Mouse (Mus musculus) layer of hippocampus, adult 18-20 months (tissue): ENCODE data around the gene Ptbp1. TPM values are rescaled to one million over a fixed set of nuclear protein-coding genes. Genes with fewer than 3 reads are reported as not detected.

Source experiments
- DNase-seq, 2 experiments: peaks; one replicate each; pipeline ENCODE4 v3.0.0; 2022; ENCODE audit warnings: low spot score in 2 of 2
- total RNA-seq, 2 experiments: library from RNA; stranded (reverse); gene quantifications; 2 replicates each; pipeline ENCODE4 v1.2.3; 2021

Gene Ptbp1
- total RNA-seq, 2 experiments from 2014 or later = 48.8 to 58.4 TPM

DNA sequence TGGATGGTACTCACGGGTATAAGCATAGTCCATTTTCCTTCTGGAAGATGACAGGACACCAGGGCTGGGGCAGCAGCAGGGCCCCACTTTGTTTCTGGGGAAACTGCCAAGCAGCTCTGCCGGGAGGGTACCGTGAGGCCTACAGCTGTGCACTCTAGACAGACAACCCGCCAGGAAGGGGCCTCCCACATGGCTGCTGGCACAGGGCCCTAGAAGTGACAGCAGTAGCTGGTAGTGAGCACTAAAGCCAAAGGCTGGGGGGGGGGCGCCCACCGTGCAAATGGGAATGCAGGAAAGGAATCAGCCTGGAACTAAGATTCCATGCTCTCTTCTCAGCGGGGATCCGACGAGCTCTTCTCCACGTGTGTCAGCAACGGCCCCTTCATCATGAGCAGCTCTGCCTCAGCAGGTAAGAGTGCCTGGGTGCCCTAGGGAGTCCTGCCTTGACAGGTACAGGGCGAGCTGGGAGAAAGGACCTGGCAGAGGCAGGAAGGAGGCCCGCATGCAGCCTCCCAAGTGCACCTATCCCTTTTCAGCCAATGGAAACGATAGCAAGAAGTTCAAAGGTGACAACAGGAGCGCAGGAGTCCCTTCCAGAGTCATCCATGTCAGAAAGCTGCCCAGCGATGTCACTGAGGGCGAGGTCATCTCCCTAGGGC is 4.3 kb downstream of the Ptbp1 start:
- peak; percentile 70 to 81 for DNase-seq

DNA sequence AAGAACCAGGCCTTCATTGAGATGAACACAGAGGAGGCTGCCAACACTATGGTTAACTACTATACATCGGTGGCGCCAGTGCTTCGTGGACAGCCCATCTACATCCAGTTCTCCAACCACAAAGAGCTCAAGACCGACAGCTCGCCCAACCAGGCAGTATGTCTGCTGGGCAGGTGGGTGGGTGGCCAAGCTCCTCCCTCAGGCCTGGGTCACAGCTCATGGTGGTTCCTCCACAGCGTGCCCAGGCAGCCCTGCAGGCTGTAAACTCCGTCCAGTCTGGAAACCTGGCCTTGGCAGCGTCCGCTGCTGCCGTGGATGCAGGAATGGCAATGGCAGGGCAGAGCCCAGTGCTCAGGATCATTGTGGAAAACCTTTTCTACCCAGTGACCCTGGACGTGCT is 4.9 kb downstream of the Ptbp1 start:
- no peak for DNase-seq

DNA sequence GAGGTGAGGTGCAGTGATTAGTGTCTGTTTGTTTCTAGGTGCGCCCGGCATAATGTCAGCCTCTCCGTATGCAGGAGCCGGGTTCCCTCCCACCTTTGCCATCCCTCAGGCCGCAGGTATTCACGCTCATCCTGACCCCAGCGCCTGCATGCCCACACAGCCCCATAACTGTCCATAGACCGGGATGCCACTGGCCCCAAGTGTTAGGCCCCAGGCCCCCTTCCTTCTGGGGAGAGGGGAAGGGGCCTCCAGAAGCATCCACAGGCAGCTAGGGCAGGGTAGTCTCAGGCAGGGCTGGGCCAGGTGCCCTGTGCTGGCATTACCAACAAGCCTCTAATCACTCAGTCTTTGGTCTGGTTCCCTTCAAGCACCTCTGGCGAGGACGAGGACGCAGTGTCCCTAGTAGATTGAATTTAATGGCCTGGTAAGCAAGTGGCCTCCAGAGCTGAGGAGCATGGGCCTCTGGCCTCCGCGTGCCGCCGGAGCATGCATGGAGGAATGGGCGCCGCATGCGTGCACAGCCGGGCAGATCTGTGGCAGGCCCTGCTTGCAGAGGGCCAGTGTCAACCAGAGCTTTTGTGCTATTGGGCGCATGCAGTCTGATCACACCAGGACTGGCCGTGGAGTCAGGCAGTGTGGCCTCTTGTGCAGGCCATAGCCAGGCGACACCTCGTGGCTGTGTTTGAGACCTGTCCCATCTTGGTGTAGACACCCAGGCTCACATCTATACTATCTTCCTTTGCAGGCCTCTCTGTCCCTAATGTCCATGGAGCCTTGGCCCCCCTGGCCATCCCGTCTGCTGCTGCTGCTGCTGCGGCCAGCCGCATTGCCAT is 6.1 kb downstream of the Ptbp1 start:
- DNase-seq = no peak

DNA sequence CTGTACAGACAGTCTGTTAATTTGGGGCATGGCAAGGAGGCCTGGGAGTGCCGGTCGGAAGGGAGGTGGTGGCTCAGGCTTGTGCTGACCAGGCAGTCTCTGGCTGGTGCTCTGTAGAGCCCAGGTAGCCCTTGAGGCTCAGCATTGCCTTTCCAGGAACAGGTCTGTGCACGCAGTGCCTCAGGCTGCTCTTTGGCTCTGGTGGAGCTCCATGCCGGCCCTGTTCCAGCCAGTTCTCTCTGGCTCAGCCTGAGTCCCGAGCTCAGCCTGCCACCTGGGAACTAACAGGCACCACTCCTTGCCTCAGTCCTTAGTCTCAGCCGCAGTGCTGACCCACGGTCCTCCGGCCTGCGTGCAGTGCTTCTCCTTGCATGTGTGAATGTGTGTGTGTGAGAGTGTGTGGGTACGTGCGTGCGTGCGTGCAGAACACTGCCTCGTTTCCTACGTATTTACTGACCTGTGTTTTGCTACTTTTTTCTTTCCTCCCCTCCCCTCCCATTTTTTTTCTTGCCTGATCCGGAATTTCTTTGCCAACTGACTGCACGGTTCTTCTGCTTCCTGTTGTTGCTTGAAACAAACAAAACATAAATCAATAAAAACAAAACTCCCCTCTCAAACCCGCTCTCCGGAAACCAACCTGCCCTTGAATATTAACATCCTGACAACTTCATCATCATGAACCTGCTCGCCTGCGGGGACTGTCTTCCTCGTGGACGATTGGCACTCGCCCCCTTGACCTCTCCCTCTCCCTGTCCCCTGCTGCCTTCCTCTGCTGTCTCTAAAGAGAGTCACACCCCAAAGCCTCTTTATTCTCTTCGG is 7.2 kb downstream of the Ptbp1 start:
- no peak for DNase-seq

DNA sequence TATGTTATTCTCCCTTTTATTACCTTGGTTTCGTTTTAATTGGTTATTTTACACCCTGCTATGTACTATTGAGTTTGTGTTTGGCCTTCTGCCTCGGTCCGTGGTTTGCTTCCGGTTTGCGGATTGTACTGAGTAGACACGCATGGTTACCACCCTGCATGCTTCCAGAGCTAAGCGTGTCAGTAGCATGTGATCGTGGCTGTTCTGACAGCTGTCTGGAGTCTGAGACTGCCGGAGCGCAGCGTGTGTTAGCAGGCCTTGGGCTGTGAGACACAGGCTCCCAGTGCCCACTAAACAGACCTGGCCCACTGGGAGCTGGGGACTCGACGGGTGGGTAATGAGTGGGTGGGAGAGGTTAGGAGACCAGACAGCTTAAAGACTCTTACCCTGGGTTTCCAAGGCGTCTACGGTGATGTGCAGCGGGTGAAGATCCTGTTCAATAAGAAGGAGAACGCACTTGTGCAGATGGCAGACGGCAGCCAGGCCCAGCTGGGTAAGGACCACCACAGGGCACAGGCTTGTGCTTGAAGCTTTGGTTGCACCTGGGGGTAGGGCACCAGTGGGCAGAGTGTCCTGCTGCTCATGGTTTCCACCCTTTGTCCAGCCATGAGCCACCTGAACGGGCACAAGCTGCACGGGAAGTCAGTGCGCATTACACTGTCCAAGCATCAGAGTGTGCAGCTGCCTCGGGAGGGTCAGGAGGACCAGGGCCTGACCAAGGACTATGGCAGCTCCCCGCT is 8.0 kb downstream of the Ptbp1 start:
- no peak for DNase-seq

DNA sequence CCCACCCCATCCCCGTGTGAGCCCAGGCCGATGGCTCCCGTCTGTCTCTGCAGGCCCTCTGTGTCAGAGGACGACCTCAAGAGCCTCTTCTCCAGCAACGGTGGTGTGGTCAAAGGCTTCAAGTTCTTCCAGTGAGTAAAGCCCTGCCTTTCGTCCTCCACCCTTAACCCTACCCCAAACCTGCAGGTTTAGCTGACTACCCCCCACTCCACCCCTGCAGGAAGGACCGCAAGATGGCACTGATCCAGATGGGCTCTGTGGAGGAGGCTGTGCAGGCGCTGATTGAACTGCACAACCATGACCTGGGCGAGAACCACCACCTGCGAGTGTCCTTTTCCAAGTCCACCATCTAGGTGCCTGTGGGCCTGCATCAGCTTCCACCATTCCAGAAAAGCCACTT is 8.7 kb downstream of the Ptbp1 start:
- no peak for DNase-seq

DNA sequence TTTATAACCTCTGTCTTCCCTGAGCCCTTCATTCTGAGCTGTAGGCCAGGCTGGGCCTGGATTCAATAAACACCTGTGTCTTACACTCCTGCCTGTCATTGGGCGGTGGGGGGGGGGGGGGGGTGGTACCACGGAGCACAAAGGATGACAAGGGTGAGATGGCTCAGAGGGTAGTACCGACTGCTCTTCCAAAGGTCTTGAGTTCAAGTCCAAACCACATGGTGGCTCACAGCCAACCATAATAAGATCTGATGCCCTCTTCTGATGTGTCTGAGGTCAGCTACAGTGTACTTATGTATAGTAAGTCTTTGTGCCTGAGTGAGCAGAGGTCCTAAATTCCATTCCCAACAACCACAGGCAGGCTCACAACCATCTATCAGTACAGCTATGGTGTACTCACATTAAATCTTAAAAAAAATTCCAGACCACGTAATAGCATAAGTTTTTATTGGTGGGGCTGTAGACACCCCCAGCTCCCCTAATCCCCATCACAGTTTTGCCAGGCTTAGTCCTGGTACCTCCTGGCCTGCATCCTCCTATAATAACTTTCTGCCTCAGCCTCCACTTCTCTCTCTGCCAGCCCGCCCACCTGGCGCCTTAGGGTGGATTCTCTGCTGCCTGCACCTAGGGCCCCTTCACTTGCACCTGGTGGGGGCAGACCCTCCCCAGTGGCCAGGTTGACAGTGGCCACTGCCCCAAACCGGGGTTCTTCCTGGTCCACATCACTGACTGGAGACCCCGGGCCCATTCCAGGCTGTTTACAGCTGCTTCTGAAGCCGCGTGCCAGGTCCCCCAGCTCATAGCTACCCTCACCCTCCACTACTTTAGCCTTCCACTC is 10.3 kb downstream of the Ptbp1 start:
- no peak for DNase-seq

DNA sequence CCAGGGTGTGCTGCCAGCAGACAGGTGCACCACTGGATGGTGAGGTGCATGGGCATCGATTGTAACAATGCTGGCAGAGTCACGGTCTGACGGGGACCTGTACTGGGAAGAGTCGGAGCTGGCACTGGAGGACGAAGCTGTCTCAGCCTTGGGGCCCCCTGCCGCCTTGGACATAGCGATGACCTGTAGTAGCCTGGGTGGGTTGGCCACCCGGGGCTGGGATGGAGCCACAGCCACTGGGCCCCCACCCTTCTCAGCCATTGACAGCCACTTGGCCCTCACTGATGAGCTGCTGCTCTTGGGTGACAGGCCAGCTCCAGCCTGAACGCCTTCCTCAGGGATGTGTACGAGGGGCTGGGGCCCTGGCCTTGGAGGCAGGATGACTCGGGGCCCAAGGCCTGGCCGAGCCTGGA is 11.0 kb downstream of the Ptbp1 start:
- no peak for DNase-seq

DNA sequence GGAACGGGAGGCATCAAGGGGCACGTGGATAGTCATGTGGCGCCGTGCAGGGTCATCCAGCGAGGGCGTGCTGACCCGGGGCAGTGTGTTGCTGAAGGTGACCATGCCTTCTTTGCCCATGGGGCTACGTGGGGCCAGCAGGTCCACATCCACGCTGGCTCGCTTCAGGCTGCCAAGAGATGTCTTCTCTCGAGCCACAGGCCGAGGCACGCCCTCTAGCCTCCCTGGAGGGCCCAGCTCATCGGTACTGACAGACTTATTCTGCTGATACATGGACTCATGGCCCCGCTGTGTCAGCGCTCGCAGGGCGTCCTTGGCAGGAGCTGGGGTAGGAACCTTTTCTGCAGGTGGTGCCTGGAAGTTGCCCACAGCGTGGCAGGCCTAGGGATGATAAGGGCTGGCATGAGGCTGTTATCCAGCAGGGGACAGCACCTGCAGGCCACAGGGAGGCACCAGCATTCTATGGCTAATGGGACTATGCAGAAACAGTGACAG is 11.6 kb downstream of the Ptbp1 start:
- no peak for DNase-seq

DNA sequence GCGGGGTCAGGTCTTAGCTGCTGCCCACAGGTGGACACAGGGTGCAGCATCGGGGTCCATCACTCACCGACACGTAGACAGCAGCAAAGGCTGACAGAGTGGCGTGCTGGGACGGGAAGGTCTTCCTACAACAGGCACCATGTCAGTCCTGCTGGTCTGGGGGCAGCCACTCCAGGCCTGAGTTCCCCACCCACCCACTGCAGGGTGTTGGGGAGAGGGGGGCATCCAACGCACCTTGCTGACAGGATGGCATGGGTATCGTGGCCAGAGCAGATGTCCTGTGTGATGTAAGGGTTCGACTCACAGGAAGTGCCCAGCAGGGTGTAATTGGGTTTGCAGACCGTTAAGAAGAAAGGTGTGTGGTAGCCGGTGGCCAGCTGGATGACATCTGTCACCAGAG is 12.4 kb downstream of the Ptbp1 start:
- no peak for DNase-seq

DNA sequence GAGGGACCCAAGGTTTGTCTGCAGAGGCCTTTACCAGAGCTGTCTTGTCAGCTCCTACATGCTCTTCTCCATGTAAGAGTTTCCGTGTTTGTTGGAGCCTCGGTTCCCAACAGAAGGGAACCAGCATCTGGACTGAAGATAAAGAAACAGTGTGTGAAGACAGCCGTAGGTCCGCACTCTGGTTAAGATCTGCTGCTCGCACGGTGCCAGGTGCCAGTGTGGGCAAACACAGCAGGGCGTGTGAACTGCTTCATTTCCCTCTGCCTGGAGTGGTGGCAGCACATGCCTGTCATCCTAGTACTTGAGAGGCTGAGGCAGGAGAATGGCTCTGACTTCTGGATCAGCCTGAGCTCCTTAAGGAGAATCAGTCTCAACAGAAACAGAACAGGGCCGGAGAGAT is 17.6 kb downstream of the Ptbp1 start:
- no peak for DNase-seq

DNA sequence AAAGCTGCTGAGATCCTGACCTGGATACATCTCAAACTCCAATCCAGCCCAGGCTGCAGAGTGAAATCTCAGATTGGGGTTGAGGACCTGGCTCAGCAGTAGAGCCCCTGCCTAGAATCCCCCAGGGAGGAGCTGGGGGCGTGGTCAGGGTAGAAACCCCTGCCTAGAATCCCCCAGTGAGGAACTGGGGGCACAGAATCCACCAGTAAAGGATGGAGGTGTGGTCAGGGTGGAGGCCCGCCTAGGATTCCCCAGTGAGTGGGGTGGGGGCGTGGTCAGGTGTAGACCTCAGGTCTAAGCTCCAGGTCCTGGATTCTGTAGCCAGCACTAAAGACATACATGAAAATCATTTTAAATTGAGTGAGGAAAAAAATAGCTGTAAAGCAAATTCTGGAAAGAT is 18.6 kb downstream of the Ptbp1 start:
- DNase-seq = no peak

DNA sequence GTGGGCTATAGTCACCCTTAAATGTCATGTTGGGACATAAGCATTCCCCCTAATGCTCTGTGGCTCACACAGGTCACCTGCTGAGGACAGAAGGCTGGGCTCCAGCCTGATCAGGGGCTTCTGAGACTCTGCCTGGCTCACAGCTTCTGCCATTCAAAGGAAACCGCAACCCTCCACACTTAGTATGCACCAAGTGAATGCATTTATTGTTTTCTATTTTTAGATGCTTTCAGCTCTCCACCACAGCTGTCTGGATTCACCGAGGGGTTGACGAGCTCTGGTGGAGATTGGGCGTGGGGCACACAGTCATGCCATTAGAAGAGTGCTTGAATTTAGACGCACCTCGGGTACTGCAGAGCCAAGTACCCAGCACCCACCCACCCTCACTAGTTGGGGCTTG is 19.1 kb downstream of the Ptbp1 start:
- no peak for DNase-seq

DNA sequence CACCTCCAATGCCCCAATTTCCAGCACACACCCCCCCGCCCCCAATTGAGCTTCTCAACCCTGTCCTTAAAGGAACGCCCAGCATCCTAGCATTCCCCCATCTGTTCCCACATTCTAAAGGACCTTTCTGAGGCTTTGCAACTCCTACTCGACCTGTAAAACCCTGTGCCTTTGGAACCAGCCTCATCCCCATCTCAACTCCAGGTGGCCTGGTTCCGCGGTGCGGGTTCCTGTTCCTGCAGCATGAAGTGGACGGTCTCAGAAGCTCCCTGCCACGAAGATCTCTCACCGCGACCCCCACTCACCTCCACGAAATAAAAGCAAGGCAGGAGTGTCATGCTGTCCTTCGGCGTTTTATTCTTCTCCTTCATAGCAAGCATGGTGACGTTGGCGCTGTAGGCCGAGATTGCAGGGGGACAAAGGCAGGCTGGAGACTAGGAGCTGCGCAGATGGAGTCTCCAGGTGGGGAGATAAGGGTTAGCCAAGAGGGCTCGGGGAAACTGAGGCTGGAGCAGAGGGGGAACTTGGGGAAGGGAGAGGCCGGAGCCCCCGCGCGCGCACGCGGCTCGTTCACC is 19.6 kb downstream of the Ptbp1 start:
- DNase-seq = no peak

DNA sequence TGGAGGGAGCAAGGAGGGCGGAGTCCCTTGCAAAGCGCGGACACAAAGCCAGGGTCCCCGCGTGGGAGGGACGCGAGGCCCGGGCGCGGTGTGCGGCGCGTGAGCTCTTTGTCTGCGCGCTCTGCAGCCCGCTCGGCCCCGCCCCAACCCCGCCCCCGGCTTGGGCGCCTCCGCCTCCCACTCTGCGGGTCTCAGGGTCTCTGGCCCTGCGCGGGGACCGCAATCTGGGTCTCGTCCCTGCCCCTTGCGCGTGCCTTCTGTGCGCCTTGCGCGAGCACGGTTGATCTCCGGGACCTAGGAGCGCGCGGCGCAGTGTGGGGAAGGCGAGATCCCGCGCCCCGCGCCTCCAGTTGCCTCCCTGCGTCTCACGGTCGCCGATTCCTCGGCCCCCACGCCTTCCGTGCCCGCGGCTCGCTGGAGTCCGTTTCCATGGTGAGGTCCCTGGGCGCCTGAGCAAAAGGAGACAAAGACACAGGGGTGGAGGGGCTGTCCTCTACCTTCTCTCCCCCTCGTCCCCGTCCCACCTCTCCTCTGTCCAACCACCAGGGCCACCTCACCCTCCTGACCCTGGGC is 20.1 kb downstream of the Ptbp1 start, which contains the start of the genes Prtn3 and Plppr3:
Prtn3 (plus strand) TSS at position 187 of the 573 bp plus-strand sequence.
Plppr3 (minus strand) TSS at position 345 of the 573 bp plus-strand sequence.
- DNase-seq = no peak

DNA sequence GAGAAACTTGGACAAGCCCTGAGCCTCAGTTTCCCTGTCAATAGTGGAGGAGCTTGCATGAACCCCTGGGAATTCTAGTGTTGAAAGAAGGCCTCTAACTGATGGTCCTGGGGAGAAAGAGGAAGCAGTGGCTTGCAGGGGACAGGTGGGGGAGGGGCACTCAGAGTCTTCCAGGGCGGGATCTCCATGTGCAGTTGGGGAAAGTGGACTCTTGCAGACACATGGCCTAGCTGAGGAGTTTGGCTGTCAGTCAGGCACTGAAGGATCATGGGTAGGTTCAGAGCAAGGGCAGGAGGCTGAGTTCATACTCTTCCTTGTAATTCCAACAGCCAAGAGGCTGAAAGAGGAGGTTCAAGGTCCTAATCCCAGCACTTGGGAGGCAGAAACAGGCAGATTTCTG is 22.9 kb downstream of the Ptbp1 start:
- DNase-seq = no peak

DNA sequence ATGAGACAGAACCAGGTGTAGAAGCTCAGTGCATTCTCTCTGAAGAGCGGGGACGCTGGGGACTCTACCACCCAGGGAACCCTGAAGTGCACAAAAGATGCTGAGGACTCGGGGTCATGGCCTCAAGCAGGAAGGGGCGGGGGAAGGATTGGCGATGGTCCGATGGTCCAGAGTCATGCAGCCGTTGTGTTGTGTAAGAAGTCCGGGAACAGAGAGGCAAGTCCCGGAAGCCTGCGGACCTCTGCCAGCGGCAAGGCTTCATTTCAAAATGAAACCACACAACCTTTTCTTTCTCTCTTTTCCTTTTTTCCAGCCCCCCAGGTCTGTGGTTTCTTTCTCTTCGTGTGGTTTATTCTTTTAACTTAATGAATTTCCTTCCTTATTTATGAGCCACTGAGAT is 23.5 kb downstream of the Ptbp1 start:
- DNase-seq = no peak

DNA sequence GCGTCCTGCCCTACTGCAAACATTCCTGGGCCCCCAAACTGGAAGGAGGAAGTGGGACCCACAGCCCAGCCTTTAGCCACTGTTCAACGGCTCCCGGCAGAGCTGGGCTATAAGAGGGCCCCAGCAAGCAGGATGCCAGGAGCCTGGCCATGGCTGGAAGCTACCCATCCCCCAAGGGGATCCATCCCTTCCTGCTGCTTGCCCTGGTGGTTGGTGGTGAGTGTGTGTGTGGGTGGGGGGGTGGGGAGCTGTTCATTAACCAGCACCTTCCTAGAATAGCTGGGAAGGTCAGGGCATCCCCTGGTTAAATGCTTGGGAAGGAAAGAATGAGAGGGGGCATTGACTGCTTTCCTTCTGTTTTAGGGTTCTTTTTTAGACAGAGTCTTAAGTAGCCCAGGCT is 25.3 kb downstream of the Ptbp1 start:
- no peak for DNase-seq

DNA sequence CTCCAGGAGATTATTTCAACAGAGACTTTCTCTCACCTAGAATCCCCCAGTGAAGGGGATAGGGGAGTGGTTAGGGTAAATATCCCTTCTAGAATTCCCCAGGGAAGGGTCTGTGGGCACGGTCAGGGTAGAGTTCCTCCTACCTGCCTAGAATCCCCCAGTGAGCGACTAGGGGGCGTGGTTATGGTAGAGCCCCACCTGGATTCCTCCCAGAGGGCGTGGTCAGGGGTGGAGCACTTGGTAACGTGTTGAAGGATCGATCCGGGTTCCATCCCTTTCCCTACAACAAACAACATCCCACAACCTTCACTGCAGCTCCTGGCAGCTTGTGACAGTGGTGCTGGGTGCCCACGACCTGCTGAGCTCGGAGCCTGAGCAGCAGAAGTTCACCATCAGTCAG is 26.5 kb downstream of the Ptbp1 start:
- no peak for DNase-seq
